Mouse (Mus musculus): Measurements from ENCODE around the gene Atf6. TPM values are rescaled to one million over a fixed set of nuclear protein-coding genes. Genes with fewer than 3 reads are reported as not detected.

The Atf6 gene
- total and polyA plus RNA-seq, 3 experiments: 11.7 to 16.4 TPM; not detected in 1

DNA sequence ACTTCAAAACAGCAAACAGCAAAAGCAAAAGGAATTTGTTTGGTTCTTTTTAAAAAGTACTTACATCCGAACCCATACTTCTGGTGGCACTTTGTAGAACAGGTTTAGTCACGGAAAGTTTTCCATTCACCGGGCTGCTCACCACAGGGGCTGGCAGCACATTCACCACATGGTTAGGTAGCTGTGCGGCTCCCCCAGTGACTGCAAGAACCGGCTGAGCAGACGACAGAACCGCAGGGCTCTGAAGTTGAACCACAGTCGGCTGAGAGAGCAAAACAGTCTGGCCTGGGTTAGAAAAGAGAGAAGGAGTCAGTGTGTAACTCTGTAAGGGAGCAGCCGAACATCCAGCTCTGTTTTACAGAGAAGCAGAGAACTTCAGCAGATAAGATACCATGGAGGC is 32.8 kb downstream of the Atf6 start (continued):
- TF ChIP-seq MYB (IDR thresholded peaks at IDR 0.05; ENCODE audit: low read depth, low read length): no peak

DNA sequence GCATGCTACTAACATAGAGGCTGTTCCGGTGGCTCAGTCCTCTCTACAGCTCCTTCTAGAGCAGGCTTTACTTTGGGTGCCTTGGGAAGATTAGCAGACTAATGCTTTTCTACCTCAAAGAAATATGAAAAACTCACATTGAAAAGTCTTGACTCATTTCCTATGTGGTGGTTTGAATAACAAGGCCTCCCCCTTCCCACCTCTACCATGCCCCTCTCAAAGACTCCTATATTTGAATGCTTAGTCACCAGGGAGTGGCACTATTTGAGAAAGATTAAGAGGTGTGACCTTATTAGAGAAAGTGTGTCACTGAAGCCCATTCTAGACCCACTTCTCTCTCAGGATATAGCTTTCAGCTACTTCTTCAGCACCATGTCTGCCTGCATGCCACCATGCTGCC is 37.8 kb downstream of the Atf6 start:
- no peak for DNase-seq (ENCODE audit: low read depth, low spot score)
- Histone ChIP-seq H3K36me3 (ENCODE audit: control insufficient read depth in 1 of 2, insufficient read depth in 2 of 2, low read length in 2 of 2) (peaks cover 0 to 14% of the 10 kb centered on the region in 2 experiments; a peak in 2 of 4 replicates), H3K4me1 (ENCODE audit: control insufficient read depth in 1 of 2, insufficient read depth in 2 of 2, low read length in 2 of 2) (no peaks in the 10 kb centered on the region), H3K27ac (ENCODE audit: control insufficient read depth, low read depth, low read length) (no peak overlapping the region), H3K27me3 (ENCODE audit: control insufficient read depth in 1 of 2, insufficient read depth in 2 of 2, low read length in 2 of 2) (no peaks in the 10 kb centered on the region), H3K9ac (ENCODE audit: control insufficient read depth, low read depth, low read length, poor library complexity, severe bottlenecking) (no peak overlapping the region), H3K9me3 (replicated peaks; ENCODE audit: insufficient read depth, low read length) (no peaks in the 10 kb centered on the region), H3K79me2 (ENCODE audit: control insufficient read depth, insufficient read depth, low read length, poor library complexity) (no peaks in the 10 kb centered on the region), H3K4me3 (ENCODE audit: control insufficient read depth in 1 of 2, insufficient read depth in 1 of 2, low read depth in 2 of 2, low read length in 2 of 2) (no peak overlapping the region)
- TF ChIP-seq USF2 (IDR thresholded peaks at IDR 0.05; ENCODE audit: borderline replicate concordance in 1 of 2, insufficient read depth in 1 of 2, low read depth in 1 of 2, low read length in 2 of 2) (no peak), ZC3H11A (IDR thresholded peaks at IDR 0.05; ENCODE audit: low read depth, low read length) (no peak)

DNA sequence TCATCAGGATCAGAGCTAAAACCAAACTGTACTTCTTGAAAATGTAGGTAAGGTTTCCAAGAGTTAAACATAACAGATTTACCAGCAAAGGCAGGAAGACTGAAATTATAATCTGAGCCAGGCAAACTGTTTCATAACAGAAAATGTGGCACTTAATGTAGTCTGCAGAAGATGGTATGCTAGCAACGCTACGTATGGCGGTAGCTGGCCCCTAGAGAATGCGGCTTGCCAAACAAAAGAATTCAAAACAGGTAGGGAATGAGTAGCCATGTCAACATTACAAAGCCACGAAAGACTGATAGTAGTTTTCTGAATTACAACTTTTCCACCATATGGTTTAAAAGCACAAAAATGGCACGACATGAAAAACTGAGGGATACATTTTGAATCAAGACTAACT is 38.2 kb downstream of the Atf6 start:
- TF ChIP-seq KAT2A (conservative IDR thresholded peaks at IDR 0.05; ENCODE audit: low read depth, low read length) (no peak), MAZ (IDR thresholded peaks at IDR 0.05; ENCODE audit: low read depth, low read length) (no peak), CHD2 (IDR thresholded peaks at IDR 0.05; ENCODE audit: low read length) (no peak), MXI1 (IDR thresholded peaks at IDR 0.05; ENCODE audit: low read depth, low read length) (no peak), NELFE (IDR thresholded peaks at IDR 0.05; ENCODE audit: low read depth, low read length) (no peak), ZMIZ1 (IDR thresholded peaks at IDR 0.05; ENCODE audit: low read depth, low read length) (no peak), JUND (IDR thresholded peaks at IDR 0.05; ENCODE audit: low read depth, low read length) (no peak), GATA1 (IDR thresholded peaks at IDR 0.05; ENCODE audit: low read depth, low read length) (no peak), POLR2AphosphoS5 (IDR thresholded peaks at IDR 0.05; ENCODE audit: borderline replicate concordance, low read depth, low read length) (no peak), POLR2AphosphoS2 (IDR thresholded peaks at IDR 0.05; ENCODE audit: low read length) (no peak), EP300 (IDR thresholded peaks at IDR 0.05; ENCODE audit: low read depth in 1 of 2, low read length in 2 of 2) (no peak), TBP (IDR thresholded peaks at IDR 0.05; ENCODE audit: low read depth, low read length) (no peak), RCOR1 (IDR thresholded peaks at IDR 0.05; ENCODE audit: low read depth, low read length) (no peak), MAFK (IDR thresholded peaks at IDR 0.05; ENCODE audit: borderline replicate concordance, low read depth, low read length) (no peak), ZC3H11A (IDR thresholded peaks at IDR 0.05; ENCODE audit: low read depth, low read length) (no peak), USF1 (IDR thresholded peaks at IDR 0.05; ENCODE audit: low read depth, low read length) (no peak), RAD21 (IDR thresholded peaks at IDR 0.05; ENCODE audit: low read depth, low read length) (no peak), CTCF (IDR thresholded peaks at IDR 0.05 in 2 of 3, conservative IDR thresholded peaks at IDR 0.05 in 1 of 3; ENCODE audit: control insufficient read depth in 1 of 3, insufficient read depth in 1 of 3, low read depth in 2 of 3, low read length in 3 of 3, poor library complexity in 1 of 3, severe bottlenecking in 1 of 3) (no peak), SMC3 (IDR thresholded peaks at IDR 0.05; ENCODE audit: low read depth, low read length) (no peak)
- Histone ChIP-seq H3K9ac (ENCODE audit: control insufficient read depth, low read depth, low read length, poor library complexity, severe bottlenecking) (no peak overlapping the region), H3K27me3 (ENCODE audit: control insufficient read depth in 1 of 2, insufficient read depth in 2 of 2, low read length in 2 of 2) (no peaks in the 10 kb centered on the region), H3K36me3 (ENCODE audit: control insufficient read depth in 1 of 2, insufficient read depth in 2 of 2, low read length in 2 of 2) (peaks cover 0 to 11% of the 10 kb centered on the region in 2 experiments; a peak in 2 of 4 replicates), H3K4me3 (ENCODE audit: control insufficient read depth in 1 of 2, insufficient read depth in 1 of 2, low read depth in 2 of 2, low read length in 2 of 2) (no peak overlapping the region), H3K9me3 (replicated peaks; ENCODE audit: insufficient read depth, low read length) (no peaks in the 10 kb centered on the region), H3K4me1 (ENCODE audit: control insufficient read depth in 1 of 2, insufficient read depth in 2 of 2, low read length in 2 of 2) (no peaks in the 10 kb centered on the region), H3K79me2 (ENCODE audit: control insufficient read depth, insufficient read depth, low read length, poor library complexity) (no peaks in the 10 kb centered on the region), H3K27ac (ENCODE audit: control insufficient read depth, low read depth, low read length) (no peak overlapping the region)
- DNase-seq (ENCODE audit: low read depth, low spot score): no peak

Measured in MEL (cell line).